In the genomic region with DNA sequence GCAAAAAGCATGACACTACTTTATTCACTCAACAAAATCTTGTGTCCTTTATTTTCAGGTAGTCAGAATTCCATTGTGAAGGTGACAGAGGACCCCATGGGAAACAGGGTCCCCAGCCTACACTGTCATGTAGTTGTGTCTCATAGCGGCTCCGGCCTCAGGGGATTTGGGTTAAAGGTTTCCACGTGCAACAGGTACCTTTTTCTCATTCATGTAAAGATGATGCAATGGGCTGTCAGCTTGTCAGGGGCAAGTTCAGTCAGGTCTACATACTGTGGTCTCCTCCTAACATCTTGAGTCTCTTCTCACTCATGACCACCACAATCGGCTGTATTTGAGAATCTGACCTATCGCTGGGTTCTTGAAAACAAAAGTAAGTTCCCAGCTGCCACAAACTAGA, we compare ENCODE assay signal across 17 mouse cellular contexts. TPM values are rescaled to one million over a fixed set of nuclear protein-coding genes. Genes with fewer than 3 reads are reported as not detected.
DNase-seq lines count a peak whose midpoint lies in the region; ATAC-seq and TF ChIP-seq lines count a peak whose summit lies in the region.
"Had no signal": no experiment of that assay in that cellular context is flagged by ENCODE, and none has a peak within 500 bp of the region (broad histone marks: within the 10 kb centered on the region; RNA-seq: fewer than 3 reads in every experiment).

No protein-coding gene starts in this region.

- in situ Hi-C loops in CH12.LX (cut with MboI; ENCODE audit: low pct_ligation_motif_present, low pct_unique_long_range_greater_than_20kb, low sequenced_read_pairs): loop anchor here (25.0 kb wide), 1 partner anchor 545 kb away; a partner anchor contains a TSS

- peak; percentile 41; the same call in 1 of the 2 replicates for TF ChIP-seq EP300 in CH12.LX (IDR thresholded peaks at IDR 0.05; ENCODE audit: low read length)

- WGBS in hindbrain, embryonic 11.5 days: 87% methylated on average over 5 of the region's 5 CpGs
- WGBS in hindbrain, embryonic 16.5 days: 93% methylated on average over 5 of the region's 5 CpGs
- WGBS in midbrain, embryonic 11.5 days: 88% methylated on average over 5 of the region's 5 CpGs
- WGBS in midbrain, postnatal 0 days: 94% methylated on average over 5 of the region's 5 CpGs
- WGBS in hindbrain, embryonic 15.5 days: 91% methylated on average over 5 of the region's 5 CpGs

- no peaks in the 10 kb centered on the region for H3K79me2 ChIP-seq in CH12.LX (replicated peaks; ENCODE audit: control insufficient read depth, extremely low read depth, insufficient read depth, poor library complexity, severe bottlenecking)

- H3K27me3 ChIP-seq in hindbrain, embryonic 11.5 days (ENCODE audit: control insufficient read depth, insufficient read depth, low read length): no peaks in the 10 kb centered on the region
- no peaks in the 10 kb centered on the region for H3K27me3 ChIP-seq in hindbrain, embryonic 16.5 days (replicated peaks; ENCODE audit: control insufficient read depth, insufficient read depth, low read length)
- H3K27me3 ChIP-seq in midbrain, embryonic 11.5 days (ENCODE audit: control insufficient read depth, insufficient read depth, low read length): no peaks in the 10 kb centered on the region
- H3K27me3 ChIP-seq in midbrain, postnatal 0 days (ENCODE audit: insufficient read depth, low read length): no peaks in the 10 kb centered on the region
- no peaks in the 10 kb centered on the region for H3K27me3 ChIP-seq in CH12.LX (replicated peaks)
- H3K27me3 ChIP-seq in hindbrain, embryonic 15.5 days: no peaks in the 10 kb centered on the region
- H3K27me3 ChIP-seq: forebrain, embryonic 12.5 days; heart, embryonic 13.5 days; liver, embryonic 15.5 days; stomach, embryonic 15.5 days had no signal

- no peak for DNase-seq in hindbrain, embryonic 11.5 days (ENCODE audit: low spot score)
- no peak for DNase-seq in midbrain, embryonic 11.5 days (ENCODE audit: low spot score, missing footprints)
- DNase-seq in midbrain, postnatal 0 days (ENCODE audit: low spot score): no peak
- DNase-seq in CH12.LX (ENCODE audit: extremely low read depth): peak; percentile 34
- DNase-seq in kidney, adult 18-20 months: no peak
- DNase-seq: adrenal gland, adult 8-10 months; gastrocnemius, postnatal 25 days had no signal

- ATAC-seq in hindbrain, embryonic 11.5 days (ENCODE audit: low FRiP score): 0 out of 2 replicates have a peak, but pooled peaks have one; percentile 11
- no peak for ATAC-seq in hindbrain, embryonic 16.5 days
- ATAC-seq in midbrain, embryonic 11.5 days (ENCODE audit: low FRiP score): 0 out of 2 replicates have a peak, but pooled peaks have one; percentile 19
- ATAC-seq in midbrain, postnatal 0 days (ENCODE audit: low FRiP score): no peak
- peak; percentile 47 for ATAC-seq in hindbrain, embryonic 15.5 days (ENCODE audit: low FRiP score, low read depth)
- ATAC-seq: activated CD4-positive, CD25-positive, alpha-beta regulatory T cell, adult 4 months; inflammation-experienced regulatory T-cells, adult 6 months had no signal

- H3K4me1 ChIP-seq in hindbrain, embryonic 11.5 days (replicated peaks; ENCODE audit: control insufficient read depth, insufficient read depth, low read length): no peaks in the 10 kb centered on the region
- no peaks in the 10 kb centered on the region for H3K4me1 ChIP-seq in hindbrain, embryonic 16.5 days (ENCODE audit: control insufficient read depth, insufficient read depth, low read depth, low read length)
- H3K4me1 ChIP-seq in midbrain, embryonic 11.5 days (ENCODE audit: control insufficient read depth, insufficient read depth, low read length): no peaks in the 10 kb centered on the region
- no peaks in the 10 kb centered on the region for H3K4me1 ChIP-seq in midbrain, postnatal 0 days (ENCODE audit: insufficient read depth, low read length)
- peaks cover 11 to 14% of the 10 kb centered on the region in 2 experiments for H3K4me1 ChIP-seq in CH12.LX (ENCODE audit: control insufficient read depth in 1 of 2, insufficient read depth in 2 of 2)
- no peaks in the 10 kb centered on the region for H3K4me1 ChIP-seq in hindbrain, embryonic 15.5 days (replicated peaks)
- H3K4me1 ChIP-seq: forebrain, embryonic 12.5 days; heart, embryonic 13.5 days; limb, embryonic 10.5 days; liver, embryonic 15.5 days; stomach, embryonic 15.5 days had no signal

- H3K27ac ChIP-seq in hindbrain, embryonic 11.5 days (ENCODE audit: low read depth, low read length): no peak overlapping the region
- no peak overlapping the region for H3K27ac ChIP-seq in hindbrain, embryonic 16.5 days (ENCODE audit: low read depth, low read length)
- H3K27ac ChIP-seq in midbrain, embryonic 11.5 days (ENCODE audit: low read depth, low read length): no peak overlapping the region
- H3K27ac ChIP-seq in midbrain, postnatal 0 days (ENCODE audit: low read depth, low read length): no peak overlapping the region
- H3K27ac ChIP-seq in CH12.LX (ENCODE audit: insufficient read depth, low read depth): peak overlapping the region; percentile 77
- H3K27ac ChIP-seq in hindbrain, embryonic 15.5 days (replicated peaks): no peak overlapping the region
- H3K27ac ChIP-seq: forebrain, embryonic 12.5 days; heart, adult 2 months; heart, embryonic 13.5 days; limb, embryonic 10.5 days; liver, embryonic 15.5 days; stomach, embryonic 15.5 days had no signal

- dilution Hi-C loops in CH12.LX (cut with MboI; ENCODE audit: extremely low pct_ligation_motif_present, extremely low pct_unique_long_range_greater_than_20kb, low sequenced_read_pairs): no loop called here

- no peak for TF ChIP-seq CTCF in midbrain, postnatal 0 days (IDR thresholded peaks at IDR 0.05)
- TF ChIP-seq CTCF in CH12.LX (conservative IDR thresholded peaks at IDR 0.05 in 1 of 2, IDR thresholded peaks at IDR 0.05 in 1 of 2; ENCODE audit: low read depth in 2 of 2, low read length in 2 of 2): no peak; a peak in 1 of 4 replicates

- TF ChIP-seq POLR2A in CH12.LX (IDR thresholded peaks at IDR 0.05; ENCODE audit: low read depth, low read length): 0 out of 2 replicates have a peak, but pooled peaks have one; percentile 19

- H3K9ac ChIP-seq in hindbrain, embryonic 11.5 days (ENCODE audit: low read depth, low read length): no peak overlapping the region
- no peak overlapping the region for H3K9ac ChIP-seq in hindbrain, embryonic 16.5 days (ENCODE audit: low read depth, low read length)
- H3K9ac ChIP-seq in midbrain, embryonic 11.5 days (ENCODE audit: low read length): no peak overlapping the region
- no peak overlapping the region for H3K9ac ChIP-seq in midbrain, postnatal 0 days (replicated peaks; ENCODE audit: low read length, poor library complexity, severe bottlenecking)
- H3K9ac ChIP-seq in CH12.LX (ENCODE audit: insufficient read depth, low read depth): 0 out of 2 replicates have a peak overlapping the region, but pooled peaks have one; percentile 11
- H3K9ac ChIP-seq in hindbrain, embryonic 15.5 days: no peak overlapping the region
- H3K9ac ChIP-seq: forebrain, embryonic 12.5 days; heart, embryonic 13.5 days; liver, embryonic 15.5 days; stomach, embryonic 15.5 days had no signal

- no peaks in the 10 kb centered on the region for H3K36me3 ChIP-seq in hindbrain, embryonic 11.5 days (ENCODE audit: control insufficient read depth, insufficient read depth, low read length)
- H3K36me3 ChIP-seq in hindbrain, embryonic 16.5 days (ENCODE audit: control insufficient read depth, insufficient read depth, low read length): 0 out of 2 replicates have a peak, but pooled peaks cover under 1% of the 10 kb centered on the region
- peaks cover 8% of the 10 kb centered on the region for H3K36me3 ChIP-seq in midbrain, embryonic 11.5 days (ENCODE audit: control insufficient read depth, insufficient read depth, low read length)
- H3K36me3 ChIP-seq in midbrain, postnatal 0 days (ENCODE audit: insufficient read depth, low read length): peaks cover 9% of the 10 kb centered on the region; the same call in 1 of the 2 replicates
- H3K36me3 ChIP-seq in CH12.LX (replicated peaks in 1 of 2; ENCODE audit: control insufficient read depth in 1 of 2, insufficient read depth in 1 of 2, low read length in 1 of 2): peaks cover 18 to 34% of the 10 kb centered on the region in 2 experiments
- H3K36me3 ChIP-seq in hindbrain, embryonic 15.5 days: peaks cover 20% of the 10 kb centered on the region

- H3K4me2 ChIP-seq in hindbrain, embryonic 11.5 days (replicated peaks; ENCODE audit: low read depth, low read length): no peak overlapping the region
- H3K4me2 ChIP-seq in hindbrain, embryonic 16.5 days (ENCODE audit: low read length): no peak overlapping the region
- H3K4me2 ChIP-seq in midbrain, embryonic 11.5 days: no peak overlapping the region
- no peak overlapping the region for H3K4me2 ChIP-seq in midbrain, postnatal 0 days (ENCODE audit: low read depth, low read length, poor library complexity, severe bottlenecking)
- H3K4me2 ChIP-seq in CH12.LX (ENCODE audit: insufficient read depth, low read depth, poor library complexity, severe bottlenecking): peak overlapping the region; percentile 38
- H3K4me2 ChIP-seq in hindbrain, embryonic 15.5 days: no peak overlapping the region
- H3K4me2 ChIP-seq: forebrain, embryonic 12.5 days; heart, embryonic 13.5 days; liver, embryonic 15.5 days; stomach, embryonic 15.5 days had no signal

- no peaks in the 10 kb centered on the region for H3K9me3 ChIP-seq in hindbrain, embryonic 11.5 days (ENCODE audit: control insufficient read depth, low read length)
- H3K9me3 ChIP-seq in hindbrain, embryonic 16.5 days (ENCODE audit: control insufficient read depth, low read length): no peaks in the 10 kb centered on the region
- no peaks in the 10 kb centered on the region for H3K9me3 ChIP-seq in midbrain, embryonic 11.5 days (ENCODE audit: control insufficient read depth, low read length)
- no peaks in the 10 kb centered on the region for H3K9me3 ChIP-seq in midbrain, postnatal 0 days (ENCODE audit: low read length)
- no peaks in the 10 kb centered on the region for H3K9me3 ChIP-seq in CH12.LX (replicated peaks; ENCODE audit: low read length)
- H3K9me3 ChIP-seq in hindbrain, embryonic 15.5 days: no peaks in the 10 kb centered on the region
- H3K9me3 ChIP-seq: forebrain, embryonic 12.5 days; heart, embryonic 13.5 days; limb, embryonic 10.5 days; liver, embryonic 15.5 days; stomach, embryonic 15.5 days had no signal

- TF ChIP-seq RAD21 in CH12.LX (IDR thresholded peaks at IDR 0.05; ENCODE audit: low read depth, low read length): no peak

- no peak overlapping the region for H3K4me3 ChIP-seq in hindbrain, embryonic 11.5 days (ENCODE audit: low read depth, low read length)
- H3K4me3 ChIP-seq in hindbrain, embryonic 16.5 days (ENCODE audit: low read length): no peak overlapping the region
- no peak overlapping the region for H3K4me3 ChIP-seq in midbrain, embryonic 11.5 days (ENCODE audit: low read depth, low read length)
- no peak overlapping the region for H3K4me3 ChIP-seq in midbrain, postnatal 0 days (ENCODE audit: low read depth, low read length)
- H3K4me3 ChIP-seq in CH12.LX (replicated peaks in 1 of 3; ENCODE audit: low read depth in 2 of 3, low read length in 2 of 3, poor library complexity in 1 of 3): no peak overlapping the region
- no peak overlapping the region for H3K4me3 ChIP-seq in hindbrain, embryonic 15.5 days
- H3K4me3 ChIP-seq: forebrain, embryonic 12.5 days; heart, adult 2 months; heart, embryonic 13.5 days; limb, embryonic 10.5 days; liver, embryonic 15.5 days; stomach, embryonic 15.5 days had no signal

RNA-seq across cellular contexts. Expression of a gene that starts 20.6 kb away (rescaled TPM):
- 50.4 and 51.5 TPM in 2 replicates for polyA plus RNA-seq in hindbrain, embryonic 11.5 days (2014; fragmentation: Nextera tagmentation; extraction: Ambion mirVana)
- polyA plus RNA-seq in hindbrain, embryonic 16.5 days (2015; fragmentation: Nextera tagmentation; extraction: Ambion mirVana): 41.4 and 44.8 TPM in 2 replicates
- polyA plus RNA-seq in midbrain, embryonic 11.5 days (2014; fragmentation: Nextera tagmentation; extraction: Ambion mirVana): 44.6 and 45.8 TPM in 2 replicates
- 17.3 and 18.4 TPM in 2 replicates for total RNA-seq in midbrain, postnatal 0 days (2014; rRNA removed)
- polyA plus RNA-seq in midbrain, postnatal 0 days (2015; fragmentation: Nextera tagmentation; extraction: Ambion mirVana): 31.3 and 34.6 TPM in 2 replicates
- total RNA-seq in CH12.LX (2012; rRNA removed) (15.1 and 17.0 TPM in 2 replicates), CH12.LX (2014; rRNA removed) (15.8 and 16.6 TPM in 2 replicates)
- 20.2 and 22.0 TPM in 2 replicates for polyA plus RNA-seq in CH12.LX (2012; ENCODE audit: insufficient read length, low read depth)
- polyA plus RNA-seq in hindbrain, embryonic 15.5 days (2015; fragmentation: Nextera tagmentation; extraction: Ambion mirVana): 44.4 and 45.9 TPM in 2 replicates

RNA-seq across cellular contexts. Expression of a gene that starts 39.6 kb away (rescaled TPM):
- 691 and 740 TPM in 2 replicates for polyA plus RNA-seq in hindbrain, embryonic 11.5 days (2014; fragmentation: Nextera tagmentation; extraction: Ambion mirVana)
- 625 and 673 TPM in 2 replicates for polyA plus RNA-seq in hindbrain, embryonic 16.5 days (2015; fragmentation: Nextera tagmentation; extraction: Ambion mirVana)
- 710 and 762 TPM in 2 replicates for polyA plus RNA-seq in midbrain, embryonic 11.5 days (2014; fragmentation: Nextera tagmentation; extraction: Ambion mirVana)
- total RNA-seq in midbrain, postnatal 0 days (2014; rRNA removed): 104 and 140 TPM in 2 replicates
- 585 and 650 TPM in 2 replicates for polyA plus RNA-seq in midbrain, postnatal 0 days (2015; fragmentation: Nextera tagmentation; extraction: Ambion mirVana)
- 67.9 and 127 TPM in 2 replicates for total RNA-seq in CH12.LX (2012; rRNA removed)
- 117 and 170 TPM in 2 replicates for total RNA-seq in CH12.LX (2014; rRNA removed)
- polyA plus RNA-seq in CH12.LX (2012; ENCODE audit: insufficient read length, low read depth): 412 and 485 TPM in 2 replicates
- 639 and 670 TPM in 2 replicates for polyA plus RNA-seq in hindbrain, embryonic 15.5 days (2015; fragmentation: Nextera tagmentation; extraction: Ambion mirVana)

Comparison
In these comparisons a context has a peak if more than half of its experiments do, and no peak if none do; other contexts are left out.
1. ATAC-seq: peak in hindbrain, embryonic 11.5 days (single experiment), midbrain, embryonic 11.5 days (single experiment) and hindbrain, embryonic 15.5 days (single experiment); none in hindbrain, embryonic 16.5 days (single experiment) and midbrain, postnatal 0 days (single experiment).